Mouse (Mus musculus) olfactory bulb, adult 2 months (tissue): ENCODE results near the gene Olfr351.

Source experiments
- CTCF ChIP-seq: fragments of 200-500 bp; IDR thresholded peaks from 2 replicates; pipeline ENCODE4 v1.5.1; 2012; ENCODE audit warnings: low read depth, mild to moderate bottlenecking, low read length, moderate library complexity; ENCODE audit not compliant: insufficient read depth
- POLR2A ChIP-seq: fragments of 200-500 bp; IDR thresholded peaks from 2 replicates; pipeline ENCODE4 v1.6.1; 2012; ENCODE audit warnings: mild to moderate bottlenecking, low read depth, low read length, moderate library complexity; ENCODE audit not compliant: insufficient read depth

- no peak for TF ChIP-seq CTCF
- TF ChIP-seq POLR2A: no peak
Observed at GRCm38 (mm10) chr2:36897114-36897513, 34.7 kb upstream of the Olfr351 start.
